Mouse (Mus musculus) brain, embryonic 14.5 days (tissue): Measurements from ENCODE around the gene Rpl35a.

Experiments
- CTCF ChIP-seq: fragments of 200-500 bp; IDR thresholded peaks from 2 replicates; pipeline ENCODE4 v1.5.1; 2012; ENCODE audit warnings: inconsistent platforms, mild to moderate bottlenecking, moderate library complexity, borderline replicate concordance; ENCODE audit not compliant: insufficient read depth, insufficient read length; ENCODE audit errors: extremely low read depth
- POLR2A ChIP-seq: fragments of 200-500 bp; IDR thresholded peaks from 2 replicates; pipeline ENCODE4 v1.6.1; 2012; ENCODE audit warnings: mild to moderate bottlenecking, inconsistent platforms, borderline replicate concordance; ENCODE audit not compliant: poor library complexity, insufficient read depth, insufficient read length, severe bottlenecking; ENCODE audit errors: extremely low read depth

- no peak for TF ChIP-seq CTCF
- TF ChIP-seq POLR2A = no peak
Measured at GRCm38 (mm10) chr16:33006888-33007287, 49.4 kb upstream of the Rpl35a start.
